Mouse (Mus musculus) lung, postnatal 25 days (tissue): ENCODE data around the gene Olfr1378.

Experiments
- DNase-seq: peaks from one replicate; pipeline ENCODE4 v3.0.0; 2022; ENCODE audit warnings: low spot score

Olfr1378 gene

DNA sequence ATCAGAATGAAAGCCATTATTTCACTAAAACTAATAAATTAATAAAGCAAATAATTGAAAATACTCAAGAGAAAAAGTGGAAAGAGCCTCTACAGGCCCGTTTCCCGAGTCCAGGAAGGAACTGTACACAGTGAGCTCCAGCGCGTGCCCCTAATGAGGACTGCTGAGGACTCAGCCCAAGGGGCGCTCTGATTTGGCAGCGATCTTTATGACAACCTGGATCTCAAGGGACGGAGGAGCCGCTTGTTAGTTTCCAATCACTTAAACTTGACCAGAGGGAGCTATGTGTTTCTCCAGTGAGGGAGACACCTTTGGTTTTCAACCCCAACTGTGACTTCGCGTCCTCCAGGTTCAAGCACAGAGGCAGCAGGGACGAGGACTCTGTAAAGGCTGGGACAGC lies at the start of gene Olfr1378:
Gene Olfr1378, plus strand, starts transcription at position 301 of the 400 bp plus-strand sequence.
- no peak for DNase-seq

GRCm38 (mm10) chr11:50930469-50931014 lies 35.8 kb upstream of the Olfr1378 start:
- DNase-seq = no peak

GRCm38 (mm10) chr11:50931021-50931420 lies 35.3 kb upstream of the Olfr1378 start:
- no peak for DNase-seq

GRCm38 (mm10) chr11:50931451-50931866 lies 34.9 kb upstream of the Olfr1378 start, which contains the start of gene Zfp354b:
TSS of gene Zfp354b (minus strand) at chr11:50931633.
- peak; percentile 85 for DNase-seq

DNA sequence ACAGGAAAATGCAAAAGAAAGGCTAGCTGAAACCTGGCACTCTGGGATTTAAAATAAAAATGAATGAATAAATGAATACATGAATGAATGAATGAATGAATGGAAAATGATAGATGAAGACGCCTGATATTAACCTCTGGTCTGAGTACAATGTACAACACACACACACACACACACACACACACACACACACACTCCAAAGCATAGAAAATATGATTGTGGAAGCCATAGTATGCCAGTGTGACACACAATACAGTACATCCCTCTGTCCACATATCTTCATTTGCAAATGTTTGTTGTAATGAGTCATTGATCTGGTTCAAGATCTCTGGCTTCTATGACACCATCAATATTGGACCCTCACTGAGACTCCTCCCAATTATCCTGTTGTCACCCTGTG lies 34.3 kb upstream of the Olfr1378 start:
- no peak for DNase-seq

DNA sequence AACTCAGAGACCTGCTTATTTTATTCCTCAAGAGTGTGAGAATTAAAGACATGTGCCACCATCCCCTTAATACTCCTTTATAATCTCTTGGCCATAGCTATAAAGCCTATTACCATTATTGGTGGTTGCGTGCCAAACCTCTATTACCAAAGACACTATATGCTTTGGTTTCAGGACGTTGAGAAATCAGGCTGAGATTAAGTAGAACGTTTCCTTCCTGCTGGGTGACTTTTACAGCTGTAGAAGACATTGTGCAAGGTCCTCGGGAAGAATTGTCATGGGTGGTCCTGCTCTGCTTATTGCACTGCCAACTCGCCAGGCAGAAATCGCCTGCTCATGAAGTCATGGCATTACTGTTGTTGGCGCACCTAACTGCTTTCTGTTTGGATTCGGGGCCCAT lies 27.9 kb upstream of the Olfr1378 start:
- no peak for DNase-seq

- peak; percentile 10 for DNase-seq
These were observed 26.5 kb upstream of the Olfr1378 start for GRCm38 (mm10) chr11:50939621-50940366.

- DNase-seq = no peak
These were observed 23.9 kb upstream of the Olfr1378 start for GRCm38 (mm10) chr11:50942386-50942785.

GRCm38 (mm10) chr11:50943506-50943905 lies 22.8 kb upstream of the Olfr1378 start, which contains the start of gene 4933414I15Rik:
TSS of gene 4933414I15Rik (minus strand) at chr11:50943765.
- no peak for DNase-seq

DNA sequence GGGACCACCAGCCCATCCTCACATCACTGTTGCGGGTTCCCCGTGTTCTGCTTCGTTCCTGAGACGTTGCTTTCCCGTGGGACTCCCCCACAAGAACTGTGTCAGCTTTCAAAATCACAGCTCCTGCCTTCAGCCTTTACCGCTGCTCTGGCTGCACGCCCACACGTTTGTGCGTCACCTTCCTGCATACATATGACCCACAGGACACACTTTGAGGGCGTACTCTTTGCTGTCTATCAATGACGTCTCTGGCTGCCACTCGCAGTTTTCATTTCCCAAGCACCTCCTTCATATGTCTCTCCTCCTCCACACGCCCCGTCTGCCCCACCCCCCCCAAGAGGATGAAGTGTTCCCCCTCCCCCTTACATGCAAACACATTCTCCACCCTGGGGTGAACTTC lies 14.0 kb upstream of the Olfr1378 start:
- DNase-seq = peak; percentile 8

DNA sequence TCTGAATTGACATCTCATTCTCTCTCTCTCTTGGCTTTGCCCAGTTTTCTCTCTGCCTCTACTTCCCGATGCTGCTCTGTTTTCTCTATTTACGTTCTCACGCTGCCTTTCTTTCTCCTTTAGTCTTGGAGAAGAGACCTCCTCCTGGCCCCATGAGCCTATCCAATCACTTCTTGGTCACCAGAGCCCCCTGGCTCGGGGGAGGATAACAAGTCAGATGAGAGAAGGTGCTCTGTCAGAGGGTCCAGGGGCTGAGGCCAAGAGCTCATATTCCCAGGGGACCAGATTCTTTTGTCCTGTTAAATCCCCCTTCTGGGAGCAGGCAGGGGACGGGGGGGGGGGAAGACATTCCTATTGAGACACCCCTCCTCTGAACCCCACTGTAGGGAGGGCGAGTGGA lies 12.7 kb upstream of the Olfr1378 start, which contains the start of gene Prop1:
Gene Prop1, minus strand, starts transcription at position 101 of the 400 bp plus-strand sequence.
- DNase-seq = no peak

- DNase-seq = peak; percentile 13
These were observed 1.4 kb upstream of the Olfr1378 start for GRCm38 (mm10) chr11:50964886-50965285.

DNA sequence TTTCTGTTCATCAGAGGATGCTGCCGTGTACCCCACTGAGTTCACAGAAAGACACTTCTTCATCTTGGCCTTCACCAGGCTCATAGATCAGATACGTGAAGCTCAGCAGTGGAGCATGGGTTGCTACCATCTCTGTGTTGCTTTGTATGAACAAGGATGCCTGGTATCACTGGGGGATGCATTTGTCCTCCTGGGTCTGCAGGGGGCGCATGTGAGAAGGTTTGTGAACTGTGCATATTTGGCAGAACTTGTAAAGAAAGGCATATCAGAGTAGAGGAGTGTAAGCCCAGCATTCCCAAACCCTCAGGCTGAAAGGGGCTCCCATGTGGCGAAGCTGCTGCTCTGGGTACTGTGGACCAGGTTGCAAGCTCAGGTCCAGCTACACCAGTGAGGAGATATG lies 10.9 kb downstream of the Olfr1378 start:
- DNase-seq = no peak

DNA sequence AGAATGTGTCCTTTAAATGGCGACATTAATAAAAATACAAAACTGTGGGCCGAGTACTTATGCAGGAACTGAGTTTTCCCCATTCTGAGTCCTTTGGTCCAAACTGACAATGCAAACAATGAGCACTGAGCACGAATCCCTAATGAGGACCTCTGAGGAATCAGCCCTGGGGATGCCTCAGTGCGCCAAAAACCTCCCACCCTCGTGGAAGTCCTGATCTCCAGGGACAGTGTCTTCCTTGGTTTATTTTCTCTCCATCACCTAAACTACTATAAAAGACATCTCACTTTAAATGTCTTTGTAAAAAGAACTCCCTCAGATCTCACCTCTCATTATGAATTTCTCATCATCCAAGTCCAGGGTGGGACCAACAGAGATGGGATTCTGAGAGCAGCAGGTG lies 15.3 kb downstream of the Olfr1378 start, which contains the start of gene Olfr1377:
Gene Olfr1377, plus strand, starts transcription at position 301 of the 400 bp plus-strand sequence.
- DNase-seq = no peak

- no peak for DNase-seq
These were observed 37.0 kb downstream of the Olfr1378 start, which contains the start of gene Olfr51 for GRCm38 (mm10) chr11:51003296-51003695. TSS of gene Olfr51 (plus strand) at chr11:51003596.

GRCm38 (mm10) chr11:51011821-51012220 lies 45.5 kb downstream of the Olfr1378 start:
- DNase-seq = peak; percentile 2

GRCm38 (mm10) chr11:51013936-51014335 lies 47.6 kb downstream of the Olfr1378 start, which contains the start of gene Olfr54:
TSS of gene Olfr54 (plus strand) at chr11:51014236.
- DNase-seq = no peak

- DNase-seq = no peak
These were observed 50.0 kb downstream of the Olfr1378 start for GRCm38 (mm10) chr11:51016341-51016740.
